Mouse (Mus musculus): ENCODE measurements around the gene St8sia6.
A peak's percentile ranks its signal among the peaks of the same experiment; 100 is the strongest.
"Not testable (repeated sequence)": the region's sequence is repeated elsewhere in the genome, so short reads cannot be mapped to it uniquely, and the experiment has no call there.

The St8sia6 gene

GRCm38 (mm10) chr2:13793969-13794363 is at the start of gene St8sia6:
Gene St8sia6, minus strand, starts transcription at chr2:13794064.
- DNase-seq (ENCODE audit: low spot score in 2 of 2), result no peak

GRCm38 (mm10) chr2:13836310-13836709 is 42.4 kb upstream of the St8sia6 start:
- no peak for DNase-seq (ENCODE audit: low spot score in 2 of 2)

GRCm38 (mm10) chr2:13834989-13835388 is 41.1 kb upstream of the St8sia6 start:
- no peak for DNase-seq (ENCODE audit: low spot score in 2 of 2)

- DNase-seq (ENCODE audit: low spot score in 2 of 2), result no peak
These were observed 22.8 kb upstream of the St8sia6 start for GRCm38 (mm10) chr2:13816645-13817044.

GRCm38 (mm10) chr2:13808593-13808992 is 14.7 kb upstream of the St8sia6 start:
- no peak for DNase-seq (ENCODE audit: low spot score in 2 of 2)

GRCm38 (mm10) chr2:13808008-13808407 is 14.1 kb upstream of the St8sia6 start:
- DNase-seq (ENCODE audit: low spot score in 2 of 2), result no peak

GRCm38 (mm10) chr2:13806120-13806519 is 12.3 kb upstream of the St8sia6 start:
- DNase-seq (ENCODE audit: low spot score in 2 of 2), result no peak

GRCm38 (mm10) chr2:13800639-13801038 is 6.8 kb upstream of the St8sia6 start:
- no peak for DNase-seq (ENCODE audit: low spot score in 2 of 2)

- no peak for DNase-seq (ENCODE audit: low spot score in 2 of 2)
These were observed 582 bp upstream of the St8sia6 start for GRCm38 (mm10) chr2:13794446-13794845.

- peak in 1 of 2 experiments; percentile 11 for DNase-seq (ENCODE audit: low spot score in 2 of 2)
These were observed 553 bp downstream of the St8sia6 start for GRCm38 (mm10) chr2:13793054-13793968.

GRCm38 (mm10) chr2:13792256-13793005 is 1.4 kb downstream of the St8sia6 start:
- no peak for DNase-seq (ENCODE audit: low spot score in 2 of 2)

GRCm38 (mm10) chr2:13791598-13791997 is 2.3 kb downstream of the St8sia6 start:
- no peak for DNase-seq (ENCODE audit: low spot score in 2 of 2)

GRCm38 (mm10) chr2:13789365-13789764 is 4.5 kb downstream of the St8sia6 start:
- no peak for DNase-seq (ENCODE audit: low spot score in 2 of 2)

- no peak for DNase-seq (ENCODE audit: low spot score in 2 of 2)
These were observed 7.2 kb downstream of the St8sia6 start for GRCm38 (mm10) chr2:13786577-13787168.

- not testable (repeated sequence) for DNase-seq (ENCODE audit: low spot score in 2 of 2)
These were observed 7.9 kb downstream of the St8sia6 start for GRCm38 (mm10) chr2:13785992-13786391.

GRCm38 (mm10) chr2:13785247-13785646 is 8.6 kb downstream of the St8sia6 start:
- DNase-seq (ENCODE audit: low spot score in 2 of 2), result no peak

- no peak for DNase-seq (ENCODE audit: low spot score in 2 of 2)
These were observed 9.4 kb downstream of the St8sia6 start for GRCm38 (mm10) chr2:13784448-13784847.

- DNase-seq (ENCODE audit: low spot score in 2 of 2), result no peak
These were observed 16.8 kb downstream of the St8sia6 start for GRCm38 (mm10) chr2:13777032-13777431.

- no peak for DNase-seq (ENCODE audit: low spot score in 2 of 2)
These were observed 17.4 kb downstream of the St8sia6 start for GRCm38 (mm10) chr2:13776453-13776852.

- DNase-seq (ENCODE audit: low spot score in 2 of 2), result no peak
These were observed 18.8 kb downstream of the St8sia6 start for GRCm38 (mm10) chr2:13775056-13775455.

- DNase-seq (ENCODE audit: low spot score in 2 of 2), result no peak
These were observed 25.3 kb downstream of the St8sia6 start for GRCm38 (mm10) chr2:13768524-13768923.

All from spleen, postnatal 14 days (tissue).